Mouse (Mus musculus): Measurements from ENCODE around the gene Evi2a. TPM values are rescaled to one million over a fixed set of nuclear protein-coding genes. Genes with fewer than 3 reads are reported as not detected.

The Evi2a gene
- 123 and 144 TPM in 2 replicates for total RNA-seq (2023)

DNA sequence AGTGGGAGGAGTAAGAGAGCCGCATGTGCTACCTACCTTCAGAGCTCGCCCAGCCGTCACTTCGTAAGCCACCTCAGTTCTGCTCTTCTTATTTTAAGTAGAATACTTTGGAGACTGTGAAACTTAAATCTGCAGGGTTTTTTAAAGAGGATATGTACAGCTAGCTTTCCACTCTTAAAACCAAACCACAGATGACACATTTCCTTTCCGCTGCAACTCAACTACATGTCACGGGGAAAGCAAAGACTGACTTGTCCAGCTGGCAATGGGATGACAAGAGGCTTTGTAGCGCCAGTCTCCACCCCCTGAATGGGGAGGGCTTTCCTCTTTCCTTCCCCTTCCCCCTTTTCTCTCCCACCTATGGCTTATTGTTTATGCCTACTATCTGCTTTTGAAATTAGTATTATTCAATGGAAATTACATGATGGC lies at the start of gene Evi2a, which contains the start of gene Evi2:
TSS of gene Evi2a (minus strand) at position 277 of the 429 bp plus-strand sequence.
TSS of gene Evi2 (minus strand) at position 257 of the 429 bp plus-strand sequence.

DNA sequence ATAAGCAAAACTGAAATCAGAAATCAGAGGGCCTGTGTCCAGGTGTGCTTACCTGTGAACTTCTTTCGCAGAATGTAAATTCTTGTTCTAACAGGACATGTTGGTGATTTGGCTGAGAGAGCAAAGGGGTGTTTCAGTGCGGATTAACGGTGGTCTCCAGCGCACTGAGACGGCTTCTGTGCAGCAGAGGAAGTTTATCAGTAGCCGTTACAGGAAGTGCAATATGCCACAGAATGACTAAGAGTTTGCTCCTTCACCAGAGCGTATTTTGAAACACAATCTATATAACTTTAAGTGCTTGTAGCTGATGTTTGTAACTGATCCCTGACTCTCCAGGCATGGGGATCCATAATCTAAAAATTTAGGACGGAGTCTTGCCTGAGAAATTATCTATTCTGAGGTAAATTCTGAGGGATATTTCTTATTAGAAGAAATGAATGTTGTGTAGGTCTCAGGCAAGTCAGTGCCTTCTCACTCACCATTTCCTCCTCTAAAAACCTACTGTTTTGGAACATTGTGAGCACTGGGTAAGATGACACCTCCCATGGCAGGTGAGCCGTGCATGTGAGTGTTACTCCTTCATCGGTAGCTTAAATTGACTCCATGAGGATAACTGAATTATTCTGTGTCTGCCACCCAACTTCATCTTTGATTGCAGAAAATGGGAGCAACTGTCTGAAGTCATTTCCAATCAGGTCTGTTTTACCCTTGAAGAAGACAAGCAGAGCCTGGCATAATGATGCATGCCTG lies 6.7 kb downstream of the Evi2a start, which contains the start of gene Evi2b:
TSS of gene Evi2b (minus strand) at position 203 of the 750 bp plus-strand sequence.

GRCm38 (mm10) chr11:79503845-79504244 lies 26.6 kb downstream of the Evi2a start, which contains the start of gene Omg:
Gene Omg (minus strand): TSS chr11:79504084.

Other genes with a start within 250 kb of the Evi2a start
- gene Gm9964, start 233.7 kb downstream of the Evi2a start, total RNA-seq (2023): 0.77 and 4.8 TPM in 2 replicates
- 31.6 and 35.4 TPM in 2 replicates for gene Nf1, start 190.9 kb downstream of the Evi2a start, total RNA-seq (2023)
- 0.88 and 1.3 TPM in 2 replicates for gene Omg, start 26.5 kb downstream of the Evi2a start, total RNA-seq (2023)
- gene Evi2b, start 6.8 kb downstream of the Evi2a start, total RNA-seq (2023): 491 and 513 TPM in 2 replicates
- gene Evi2, start within 50 bp of the Evi2a start, total RNA-seq (2023): 23.8 and 30.0 TPM in 2 replicates
- 45.0 and 62.8 TPM in 2 replicates for gene Rab11fip4, start 60.6 kb upstream of the Evi2a start, total RNA-seq (2023)

Data from neutrophil, adult 65 days (primary cell).